In genomic region chr8:78720041-78720414, GRCm38 (mm10) we compare ENCODE assay signal across 10 mouse cellular contexts.
DNase-seq lines count a peak whose midpoint lies in the region; ATAC-seq and TF ChIP-seq lines count a peak whose summit lies in the region.
"Had no signal": no experiment of that assay in that cellular context is flagged by ENCODE, and none has a peak within 500 bp of the region (broad histone marks: within the 10 kb centered on the region; RNA-seq: fewer than 3 reads in every experiment).

No protein-coding gene starts in this region.

- H3K4me1 ChIP-seq in intestine, embryonic 16.5 days (ENCODE audit: control insufficient read depth, insufficient read depth, low read length), result no peaks in the 10 kb centered on the region
- H3K4me1 ChIP-seq in intestine, embryonic 15.5 days (replicated peaks), result 0 out of 2 replicates have a peak, but pooled peaks cover 10% of the 10 kb centered on the region
- peaks cover 7% of the 10 kb centered on the region; the same call in 1 of the 2 replicates for H3K4me1 ChIP-seq in limb, embryonic 12.5 days (replicated peaks)
- H3K4me1 ChIP-seq in stomach, embryonic 16.5 days (ENCODE audit: control insufficient read depth, insufficient read depth, low read length), result peaks cover 9% of the 10 kb centered on the region; the same call in 1 of the 2 replicates
- no peaks in the 10 kb centered on the region for H3K4me1 ChIP-seq in thymus, adult 2 months (replicated peaks; ENCODE audit: control insufficient read depth, insufficient read depth, low read length)

- H3K27ac ChIP-seq in intestine, embryonic 16.5 days (ENCODE audit: low read length), result no peak overlapping the region
- H3K27ac ChIP-seq in intestine, embryonic 15.5 days, result no peak overlapping the region
- H3K27ac ChIP-seq in limb, embryonic 12.5 days, result peak overlapping the region; percentile 41; the same call in 1 of the 2 replicates
- H3K27ac ChIP-seq in stomach, embryonic 16.5 days (ENCODE audit: low read length), result 0 out of 2 replicates have a peak overlapping the region, but pooled peaks have one; percentile 11
- H3K27ac ChIP-seq in thymus, adult 2 months (ENCODE audit: control insufficient read depth, insufficient read depth, low read length), result no peak overlapping the region

- no peaks in the 10 kb centered on the region for H3K27me3 ChIP-seq in intestine, embryonic 16.5 days (replicated peaks; ENCODE audit: control insufficient read depth, insufficient read depth, low read length)
- no peaks in the 10 kb centered on the region for H3K27me3 ChIP-seq in intestine, embryonic 15.5 days (replicated peaks)
- H3K27me3 ChIP-seq in limb, embryonic 12.5 days, result no peaks in the 10 kb centered on the region
- H3K27me3 ChIP-seq in stomach, embryonic 16.5 days (ENCODE audit: control insufficient read depth, insufficient read depth, low read length), result no peaks in the 10 kb centered on the region
- H3K27me3 ChIP-seq in thymus, adult 2 months (ENCODE audit: control insufficient read depth, insufficient read depth, low read length), result no peaks in the 10 kb centered on the region
- H3K27me3 ChIP-seq: Patski had no signal

- no peak for TF ChIP-seq CTCF in thymus, adult 2 months (IDR thresholded peaks at IDR 0.05; ENCODE audit: borderline replicate concordance, control insufficient read depth, extremely low read depth, insufficient read depth, low read length, poor library complexity)

- peak; percentile 52; the same call in 1 of the 2 replicates for ATAC-seq in intestine, embryonic 16.5 days
- no peak for ATAC-seq in intestine, embryonic 15.5 days
- ATAC-seq in limb, embryonic 12.5 days (ENCODE audit: insufficient number of reproducible peaks, insufficient read depth, low FRiP score, low TSS enrichment, low read depth), result no peak
- peak; percentile 48; the same call in 1 of the 2 replicates for ATAC-seq in stomach, embryonic 16.5 days (ENCODE audit: insufficient read depth, low FRiP score)
- ATAC-seq: inflammation-experienced regulatory T-cells, adult 6 months; Patski had no signal

- DNase-seq in embryo, embryonic 10.5 days (ENCODE audit: low spot score), result peak; percentile 59
- no peak for DNase-seq in T-cell, adult 2 months (ENCODE audit: low spot score)
- no peak for DNase-seq in thymus, adult 2 months
- DNase-seq: adrenal gland, postnatal 14 days had no signal

- no peak overlapping the region for H3K4me3 ChIP-seq in intestine, embryonic 16.5 days (ENCODE audit: low read length)
- H3K4me3 ChIP-seq in intestine, embryonic 15.5 days (replicated peaks), result no peak overlapping the region
- no peak overlapping the region for H3K4me3 ChIP-seq in limb, embryonic 12.5 days (replicated peaks)
- no peak overlapping the region for H3K4me3 ChIP-seq in stomach, embryonic 16.5 days (replicated peaks; ENCODE audit: low read length)
- no peak overlapping the region for H3K4me3 ChIP-seq in thymus, adult 2 months (ENCODE audit: control insufficient read depth, insufficient read depth, low read length)

- no peaks in the 10 kb centered on the region for H3K9me3 ChIP-seq in intestine, embryonic 16.5 days (ENCODE audit: control insufficient read depth, low read length)
- no peaks in the 10 kb centered on the region for H3K9me3 ChIP-seq in intestine, embryonic 15.5 days
- H3K9me3 ChIP-seq in limb, embryonic 12.5 days, result peaks cover 6% of the 10 kb centered on the region; the same call in 1 of the 2 replicates
- peaks cover 6% of the 10 kb centered on the region; the same call in 1 of the 2 replicates for H3K9me3 ChIP-seq in stomach, embryonic 16.5 days (replicated peaks; ENCODE audit: control insufficient read depth, low read length)

- WGBS in intestine, embryonic 16.5 days, result 54% methylated on average over 8 of the region's 8 CpGs
- 51% methylated on average over 8 of the region's 8 CpGs for WGBS in intestine, embryonic 15.5 days
- 51% methylated on average over 8 of the region's 8 CpGs for WGBS in limb, embryonic 12.5 days
- 46% methylated on average over 8 of the region's 8 CpGs for WGBS in stomach, embryonic 16.5 days
- 94% methylated on average over 8 of the region's 8 CpGs for WGBS in thymus, adult 2 months

- no peak overlapping the region for H3K9ac ChIP-seq in intestine, embryonic 16.5 days (ENCODE audit: low read depth, low read length)
- H3K9ac ChIP-seq in intestine, embryonic 15.5 days, result no peak overlapping the region
- H3K9ac ChIP-seq in limb, embryonic 12.5 days (replicated peaks), result no peak overlapping the region
- no peak overlapping the region for H3K9ac ChIP-seq in stomach, embryonic 16.5 days (ENCODE audit: low read length)

- H3K36me3 ChIP-seq in intestine, embryonic 16.5 days (ENCODE audit: control insufficient read depth, insufficient read depth, low read length), result peaks cover 3% of the 10 kb centered on the region; the same call in 1 of the 2 replicates
- no peaks in the 10 kb centered on the region for H3K36me3 ChIP-seq in intestine, embryonic 15.5 days
- peaks cover 10% of the 10 kb centered on the region for H3K36me3 ChIP-seq in limb, embryonic 12.5 days
- H3K36me3 ChIP-seq in stomach, embryonic 16.5 days (ENCODE audit: control insufficient read depth, insufficient read depth, low read length), result 0 out of 2 replicates have a peak, but pooled peaks cover 4% of the 10 kb centered on the region
- no peaks in the 10 kb centered on the region for H3K36me3 ChIP-seq in thymus, adult 2 months (ENCODE audit: control insufficient read depth, insufficient read depth, low read length)

- H3K4me2 ChIP-seq in intestine, embryonic 16.5 days (ENCODE audit: low read depth, low read length), result no peak overlapping the region
- no peak overlapping the region for H3K4me2 ChIP-seq in intestine, embryonic 15.5 days (replicated peaks)
- no peak overlapping the region for H3K4me2 ChIP-seq in limb, embryonic 12.5 days
- no peak overlapping the region for H3K4me2 ChIP-seq in stomach, embryonic 16.5 days (ENCODE audit: low read depth, low read length)

- no peak for TF ChIP-seq POLR2A in thymus, adult 2 months (IDR thresholded peaks at IDR 0.05; ENCODE audit: control insufficient read depth, extremely low read depth, insufficient read depth, low read length, poor library complexity)

Comparison
In these comparisons a context has a peak if more than half of its experiments do, and no peak if none do; other contexts are left out.
1. ATAC-seq: peak in intestine, embryonic 16.5 days (single experiment) and stomach, embryonic 16.5 days (single experiment); none in intestine, embryonic 15.5 days (single experiment) and limb, embryonic 12.5 days (single experiment).
2. H3K27ac ChIP-seq: peak in limb, embryonic 12.5 days (single experiment) and stomach, embryonic 16.5 days (single experiment); none in intestine, embryonic 16.5 days (single experiment), intestine, embryonic 15.5 days (single experiment) and thymus, adult 2 months (single experiment).